18 mouse cellular contexts compared by ENCODE assay signal in the genomic region with DNA sequence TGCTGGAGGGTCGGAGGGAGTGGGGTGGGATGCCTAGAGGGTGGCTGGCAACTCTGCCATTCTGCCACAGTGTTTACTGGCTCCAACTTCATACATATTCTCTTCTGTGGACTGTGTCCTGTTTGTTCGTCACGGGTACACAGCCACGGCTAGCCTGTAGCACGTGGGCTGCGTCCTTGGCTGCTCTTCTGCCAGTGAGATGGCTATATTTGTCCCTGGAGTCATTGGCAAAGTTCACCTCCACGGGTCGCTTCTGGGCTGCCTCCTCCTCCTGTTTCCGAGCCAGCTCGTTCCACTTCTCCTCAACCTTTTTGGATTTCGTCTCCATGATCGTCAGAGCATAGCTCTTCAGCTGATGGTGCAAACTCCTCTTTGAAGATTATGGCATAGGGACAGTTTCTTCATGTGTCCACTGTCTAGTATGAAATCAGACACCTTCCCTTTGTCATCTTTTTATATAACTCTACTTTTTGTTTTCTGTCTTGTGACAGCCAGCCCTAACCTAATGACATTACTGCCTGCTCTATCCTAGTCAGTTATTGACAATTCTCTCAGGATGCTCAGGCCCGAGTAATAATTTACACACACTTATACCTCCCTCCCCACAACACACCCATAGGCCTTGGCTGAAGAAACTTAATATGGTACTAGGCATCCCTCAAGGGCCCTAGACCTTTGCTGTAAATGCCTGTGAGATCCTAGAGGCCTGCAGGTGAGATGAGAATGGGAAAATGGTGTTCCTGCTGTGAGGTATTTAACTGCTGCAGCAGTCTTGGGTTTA. TPM values are rescaled to one million over a fixed set of nuclear protein-coding genes. Genes with fewer than 3 reads are reported as not detected.
DNase-seq lines count a peak whose midpoint lies in the region; ATAC-seq and TF ChIP-seq lines count a peak whose summit lies in the region.
"Had no signal": no experiment of that assay in that cellular context is flagged by ENCODE, and none has a peak within 500 bp of the region (broad histone marks: within the 10 kb centered on the region; RNA-seq: fewer than 3 reads in every experiment).

No protein-coding gene starts in this region.

- no peak for TF ChIP-seq POLR2A in kidney, adult 2 months (IDR thresholded peaks at IDR 0.05; ENCODE audit: low read depth, low read length)

- TF ChIP-seq CTCF in kidney, adult 2 months (conservative IDR thresholded peaks at IDR 0.05; ENCODE audit: insufficient read depth, insufficient read length, low read depth, low read length) = no peak

- no peak overlapping the region for H3K4me3 ChIP-seq in kidney, adult 2 months (ENCODE audit: insufficient read depth, low read depth, low read length)
- H3K4me3 ChIP-seq: embryonic facial prominence, embryonic 12.5 days; heart, embryonic 15.5 days; midbrain, embryonic 10.5 days had no signal

- peak overlapping the region; percentile 62; the same call in 1 of the 2 replicates for H3K27ac ChIP-seq in kidney, adult 2 months (ENCODE audit: insufficient read depth, low read depth, low read length)
- H3K27ac ChIP-seq: embryonic facial prominence, embryonic 12.5 days; heart, embryonic 15.5 days; hindbrain, postnatal 0 days; midbrain, embryonic 10.5 days; stomach, postnatal 0 days had no signal

- WGBS in kidney, adult 2 months = 46% methylated on average over 13 of the region's 13 CpGs

- H3K36me3 ChIP-seq in kidney, adult 2 months (ENCODE audit: control insufficient read depth, insufficient read depth, low read length) = no peaks in the 10 kb centered on the region
- H3K36me3 ChIP-seq: embryonic facial prominence, embryonic 12.5 days; heart, embryonic 15.5 days; midbrain, embryonic 10.5 days had no signal

- peaks cover 12% of the 10 kb centered on the region; the same call in 1 of the 2 replicates for H3K4me1 ChIP-seq in kidney, adult 2 months (ENCODE audit: control insufficient read depth, insufficient read depth, low read length)
- H3K4me1 ChIP-seq: heart, embryonic 15.5 days had no signal

- ATAC-seq in frontal cortex, adult (ENCODE audit: low TSS enrichment) = no peak
- ATAC-seq: CD4-positive, CD25-positive, alpha-beta regulatory T cell, adult 4 months; hindbrain, postnatal 0 days; liver, postnatal 0 days had no signal

- H3K27me3 ChIP-seq in kidney, adult 2 months (replicated peaks; ENCODE audit: control insufficient read depth, insufficient read depth, low read length) = no peaks in the 10 kb centered on the region
- H3K27me3 ChIP-seq: embryonic facial prominence, embryonic 12.5 days; heart, embryonic 15.5 days had no signal

- DNase-seq in gastrocnemius, postnatal 25 days = peak; percentile 21
- no peak for DNase-seq in gastrocnemius, postnatal 10 days
- DNase-seq in heart, postnatal 10 days = peak; percentile 63 to 67
- peak; percentile 91 for DNase-seq in kidney, adult 2 months
- peak; percentile 66 to 87 for DNase-seq in kidney, postnatal 25 days
- no peak for DNase-seq in adipocyte (ENCODE audit: low spot score)
- DNase-seq: cerebellum, adult 11 months; liver, postnatal 0 days; lung, postnatal 36 days; spleen, adult 18-20 months; thymus, postnatal 25 days had no signal

- intact Hi-C loops in heart, postnatal 10 days (cut with DNase I) = no loop called here

RNA-seq across cellular contexts. Expression of gene Agps, which starts 9.8 kb away (rescaled TPM):
- 10 to 100 TPM; 22.4 to 25.4 TPM for total RNA-seq in gastrocnemius, postnatal 25 days (2021)
- total RNA-seq in gastrocnemius, postnatal 10 days (2021) = 10 to 100 TPM; 27.5 to 30.3 TPM
- 10 to 100 TPM; 44.1 to 44.8 TPM for total RNA-seq in heart, postnatal 10 days (2021)
- polyA plus RNA-seq in kidney, adult 2 months (2012; rRNA removed) = 13.3 and 14.8 TPM in 2 replicates

Comparison
In these comparisons a context has a peak if more than half of its experiments do, and no peak if none do; other contexts are left out.
1. DNase-seq: peak in gastrocnemius, postnatal 25 days (single experiment), heart, postnatal 10 days (2 of 2), kidney, adult 2 months (single experiment) and kidney, postnatal 25 days (2 of 2); none in gastrocnemius, postnatal 10 days (single experiment) and adipocyte (single experiment).